ENCODE assay signal across 18 mouse cellular contexts in genomic region chr5:140182351-140182750, GRCm38 (mm10).
"Had no signal": no experiment of that assay in that cellular context is flagged by ENCODE, and none has a peak within 500 bp of the region (broad histone marks: within the 10 kb centered on the region; RNA-seq: fewer than 3 reads in every experiment).

No protein-coding gene starts in this region.

- H3K9me3 ChIP-seq: limb, embryonic 15.5 days; liver, embryonic 12.5 days; midbrain, embryonic 12.5 days; neural tube, embryonic 13.5 days; neural tube, embryonic 15.5 days had no signal

- H3K27me3 ChIP-seq: limb, embryonic 15.5 days; liver, embryonic 12.5 days; midbrain, embryonic 12.5 days; neural tube, embryonic 13.5 days; neural tube, embryonic 15.5 days had no signal

- H3K36me3 ChIP-seq: limb, embryonic 15.5 days; liver, embryonic 12.5 days; midbrain, embryonic 12.5 days; neural tube, embryonic 13.5 days; neural tube, embryonic 15.5 days had no signal

- H3K27ac ChIP-seq: limb, embryonic 15.5 days; liver, embryonic 12.5 days; liver, embryonic 14.5 days; midbrain, embryonic 12.5 days; neural tube, embryonic 13.5 days; neural tube, embryonic 15.5 days had no signal

- H3K4me3 ChIP-seq: limb, embryonic 15.5 days; liver, embryonic 12.5 days; midbrain, embryonic 12.5 days; myocyte; neural tube, embryonic 13.5 days; neural tube, embryonic 15.5 days had no signal

- H3K4me2 ChIP-seq: limb, embryonic 15.5 days; liver, embryonic 12.5 days; midbrain, embryonic 12.5 days; neural tube, embryonic 13.5 days; neural tube, embryonic 15.5 days had no signal

- ATAC-seq: liver, embryonic 12.5 days; midbrain, embryonic 16.5 days had no signal

- H3K9ac ChIP-seq: limb, embryonic 15.5 days; liver, embryonic 12.5 days; liver, embryonic 14.5 days; midbrain, embryonic 12.5 days; neural tube, embryonic 13.5 days; neural tube, embryonic 15.5 days had no signal

- DNase-seq: lung, postnatal 14 days; midbrain, embryonic 14.5 days; retina, postnatal 1 day; right cerebral cortex, adult 18-20 months; right cerebral cortex, postnatal 25 days; right cerebral cortex, postnatal 4 days; spleen, adult 18-20 months; thymus, adult 18-20 months; thymus, postnatal 14 days; thymus, postnatal 36 days had no signal
